Mouse (Mus musculus): Measurements from ENCODE around the gene Hmgcs2. TPM values are rescaled to one million over a fixed set of nuclear protein-coding genes. Genes with fewer than 3 reads are reported as not detected.

Hmgcs2 gene
- not detected for polyA plus RNA-seq (2017; shearing (Covaris generic))

GRCm38 (mm10) chr3:98280204-98280932, at the start of gene Hmgcs2:
Gene Hmgcs2 (plus strand): TSS chr3:98280435.

DNA sequence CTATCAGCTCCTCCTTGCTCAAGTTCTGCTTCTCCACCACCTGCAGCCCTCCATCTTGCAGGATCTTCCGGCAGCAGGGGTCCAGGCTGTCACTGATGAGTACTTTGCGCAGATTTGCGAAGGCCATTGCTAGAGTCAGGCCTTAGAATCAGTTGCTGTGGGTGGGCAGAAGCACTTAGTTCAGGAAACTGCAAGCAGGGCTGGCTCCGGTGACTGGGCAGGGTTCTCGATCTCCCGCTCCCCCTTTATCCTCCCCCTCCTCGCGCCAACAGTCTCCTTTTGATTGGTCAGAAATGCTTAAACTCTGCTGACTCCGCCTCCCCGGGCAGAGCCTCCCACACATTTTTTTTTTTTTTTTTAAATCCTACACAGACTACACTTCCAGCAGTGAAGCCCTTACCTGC, 59.5 kb downstream of the Hmgcs2 start, which contains the start of gene Phgdh:
Gene Phgdh, minus strand, starts transcription at position 285 of the 404 bp plus-strand sequence.

Other genes with a start within 250 kb of the Hmgcs2 start
- not detected for gene Adam30, start 119.8 kb upstream of the Hmgcs2 start, polyA plus RNA-seq (2017; shearing (Covaris generic))
- not detected for gene Reg4, start 58.3 kb upstream of the Hmgcs2 start, polyA plus RNA-seq (2017; shearing (Covaris generic))
- gene Phgdh, start 59.6 kb downstream of the Hmgcs2 start, polyA plus RNA-seq (2017; shearing (Covaris generic)): 64.3 TPM
- not detected for gene Zfp697, start 102.0 kb downstream of the Hmgcs2 start, polyA plus RNA-seq (2017; shearing (Covaris generic))
- gene Gm4450, start 176.7 kb downstream of the Hmgcs2 start, polyA plus RNA-seq (2017; shearing (Covaris generic)): not detected
- gene Hsd3b4, start 230.1 kb downstream of the Hmgcs2 start, polyA plus RNA-seq (2017; shearing (Covaris generic)): not detected